Mouse (Mus musculus) embryonic facial prominence, embryonic 11.5 days (tissue): ENCODE measurements around the gene Ramp1. TPM values are rescaled to one million over a fixed set of nuclear protein-coding genes. Genes with fewer than 3 reads are reported as not detected.
A peak's percentile ranks its signal among the peaks of the same experiment; 100 is the strongest.

Source experiments
- ATAC-seq: fragments of 200-750 bp; cut with Nextera tagmentation; replicated peaks from 2 replicates; pipeline ENCODE4 v1.8.0; 2017; ENCODE audit warnings: low read depth; ENCODE audit not compliant: insufficient number of reproducible peaks, low FRiP score, low TSS enrichment
- DNase-seq: peaks from one replicate; pipeline ENCODE4 v3.0.0-alpha.2; 2015; ENCODE audit warnings: low spot score
- H3K27ac ChIP-seq: fragments of 300-500 bp; sonication (generic); replicated peaks from 2 replicates; pipeline ENCODE4 v1.5.1; 2014; ENCODE audit warnings: mild to moderate bottlenecking, low read depth, low read length, control low read depth
- H3K27me3 ChIP-seq: fragments of 300-500 bp; sonication (generic); 2 replicates; pipeline ENCODE4 v1.6.1; 2014; ENCODE audit warnings: mild to moderate bottlenecking, low read length, moderate library complexity, mixed read lengths; ENCODE audit not compliant: control insufficient read depth, insufficient read depth
- H3K36me3 ChIP-seq: fragments of 300-500 bp; sonication (generic); replicated peaks from 2 replicates; pipeline ENCODE4 v1.6.1; 2014; ENCODE audit warnings: low read depth, mild to moderate bottlenecking, low read length, moderate library complexity, mixed read lengths; ENCODE audit not compliant: control insufficient read depth, insufficient read depth
- H3K4me1 ChIP-seq: fragments of 300-500 bp; sonication (generic); 2 replicates; pipeline ENCODE4 v1.6.1; 2014; ENCODE audit warnings: low read length, mixed read lengths; ENCODE audit not compliant: control insufficient read depth, insufficient read depth
- H3K4me2 ChIP-seq: fragments of 300-500 bp; sonication (generic); 2 replicates; pipeline ENCODE4 v1.6.1; 2014; ENCODE audit warnings: low read depth, mild to moderate bottlenecking, control low read depth, low read length, moderate library complexity
- H3K4me3 ChIP-seq: fragments of 300-500 bp; sonication (generic); 2 replicates; pipeline ENCODE4 v1.5.1; 2014; ENCODE audit warnings: low read depth, low read length, control low read depth
- H3K9ac ChIP-seq: fragments of 300-500 bp; sonication (generic); replicated peaks from 2 replicates; pipeline ENCODE4 v1.6.1; 2014; ENCODE audit warnings: mild to moderate bottlenecking, control low read depth, low read length
- H3K9me3 ChIP-seq: fragments of 300-500 bp; sonication (generic); replicated peaks from 2 replicates; pipeline ENCODE4 v1.6.1; 2016; ENCODE audit warnings: mild to moderate bottlenecking, low read length, inconsistent platforms, mixed read lengths; ENCODE audit not compliant: control insufficient read depth
- WGBS: fragments of 180-500 bp; shearing (Covaris S2); extraction: QIAGEN DNeasy Blood & Tissue Kit; methylation state at CpG from one replicate; pipeline ENCODE4 v1.1.7; 2014; 5-methylcytosine and 5-hydroxymethylcytosine counted together
- polyA plus RNA-seq: library from polyadenylated mRNA; unstranded; fragments of >200 nt; fragmentation: Nextera tagmentation; extraction: Ambion mirVana; gene quantifications from 2 replicates; pipeline ENCODE4 v1.2.1, GENCODE M21; 2014

Gene Ramp1
- polyA plus RNA-seq, 1 experiment from 2014 or later: 0.41 TPM

GRCm38 (mm10) chr1:91248242-91248641, 68.6 kb downstream of the Ramp1 start:
- Histone ChIP-seq H3K9ac (no peak overlapping the region), H3K36me3 (no peaks in the 10 kb centered on the region), H3K4me1 (peaks cover 5% of the 10 kb centered on the region; the same call in 1 of the 2 replicates), H3K4me2 (no peak overlapping the region), H3K27ac (no peak overlapping the region), H3K27me3 (no peaks in the 10 kb centered on the region), H3K9me3 (no peaks in the 10 kb centered on the region), H3K4me3 (no peak overlapping the region)
- ATAC-seq (no peak), DNase-seq (no peak)
- WGBS: 92% methylated on average over 5 of the region's 5 CpGs

DNA sequence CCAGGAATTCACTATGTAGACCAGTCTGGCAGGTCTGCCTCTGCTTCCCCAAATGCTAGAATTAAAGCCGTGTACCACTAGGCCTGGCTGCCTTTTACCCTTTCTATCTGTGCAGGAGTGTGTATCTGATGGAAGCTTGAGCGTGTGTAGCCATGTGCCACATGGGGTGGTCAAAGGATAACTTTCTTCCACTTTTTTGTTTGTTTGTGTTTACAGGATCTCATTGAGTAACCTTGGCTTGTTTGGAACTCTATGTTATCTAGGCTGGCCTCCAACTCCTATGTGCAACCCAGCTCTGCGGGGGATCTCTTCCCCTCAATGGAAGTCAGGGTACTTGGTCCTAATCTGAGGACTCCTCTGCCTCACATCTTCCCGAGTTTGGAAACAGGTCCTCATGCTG, 69.3 kb downstream of the Ramp1 start:
- Histone ChIP-seq H3K4me1 (peaks cover 5% of the 10 kb centered on the region; the same call in 1 of the 2 replicates), H3K4me3 (peak overlapping the region; percentile 93), H3K9ac (no peak overlapping the region), H3K27ac (no peak overlapping the region), H3K4me2 (peak overlapping the region; percentile 76), H3K9me3 (no peaks in the 10 kb centered on the region), H3K36me3 (no peaks in the 10 kb centered on the region), H3K27me3 (no peaks in the 10 kb centered on the region)
- ATAC-seq (no peak), DNase-seq (no peak)
- 47% methylated on average over 4 of the region's 4 CpGs for WGBS

GRCm38 (mm10) chr1:91249564-91250414, 70.2 kb downstream of the Ramp1 start, which contains the start of gene Ube2f:
TSS of gene Ube2f (plus strand) at chr1:91250304.
- H3K4me2 ChIP-seq: peak within 1 kb of the TSS; percentile 81
- peak within 1 kb of the TSS; percentile 93 for H3K4me3 ChIP-seq
- no peaks in the 10 kb centered on the region for H3K9me3 ChIP-seq
- peak within 1 kb of the TSS; percentile 59; the same call in 1 of the 2 replicates for H3K27ac ChIP-seq
- peaks cover 5% of the 10 kb centered on the region; the same call in 1 of the 2 replicates for H3K4me1 ChIP-seq
- no peaks in the 10 kb centered on the region for H3K27me3 ChIP-seq
- H3K36me3 ChIP-seq: no peaks in the 10 kb centered on the region
- H3K9ac ChIP-seq: peak within 1 kb of the TSS; percentile 80
- ATAC-seq: peak; percentile 99
- WGBS: under 1% methylated on average over 43 of the region's 43 CpGs
- DNase-seq: peak; percentile 98

GRCm38 (mm10) chr1:91250415-91251147, 71.0 kb downstream of the Ramp1 start:
- ATAC-seq: no peak; the same call in 1 of the 2 replicates
- Histone ChIP-seq H3K4me1 (peaks cover 5% of the 10 kb centered on the region; the same call in 1 of the 2 replicates), H3K27ac (peak overlapping the region; percentile 52; the same call in 1 of the 2 replicates), H3K9me3 (no peaks in the 10 kb centered on the region), H3K36me3 (no peaks in the 10 kb centered on the region), H3K9ac (peak overlapping the region; percentile 80), H3K4me2 (peak overlapping the region; percentile 81), H3K27me3 (no peaks in the 10 kb centered on the region), H3K4me3 (peak overlapping the region; percentile 93)
- peak; percentile 8 for DNase-seq
- under 1% methylated on average over 50 of the region's 70 CpGs for WGBS

GRCm38 (mm10) chr1:91251148-91251650, 71.6 kb downstream of the Ramp1 start:
- Histone ChIP-seq H3K9ac (peak overlapping the region; percentile 80), H3K9me3 (no peaks in the 10 kb centered on the region), H3K27me3 (no peaks in the 10 kb centered on the region), H3K4me3 (peak overlapping the region; percentile 93), H3K27ac (no peak overlapping the region), H3K36me3 (no peaks in the 10 kb centered on the region), H3K4me2 (peak overlapping the region; percentile 81), H3K4me1 (peaks cover 5% of the 10 kb centered on the region; the same call in 1 of the 2 replicates)
- ATAC-seq (no peak), DNase-seq (no peak)
- WGBS: 50% methylated on average over 5 of the region's 5 CpGs

DNA sequence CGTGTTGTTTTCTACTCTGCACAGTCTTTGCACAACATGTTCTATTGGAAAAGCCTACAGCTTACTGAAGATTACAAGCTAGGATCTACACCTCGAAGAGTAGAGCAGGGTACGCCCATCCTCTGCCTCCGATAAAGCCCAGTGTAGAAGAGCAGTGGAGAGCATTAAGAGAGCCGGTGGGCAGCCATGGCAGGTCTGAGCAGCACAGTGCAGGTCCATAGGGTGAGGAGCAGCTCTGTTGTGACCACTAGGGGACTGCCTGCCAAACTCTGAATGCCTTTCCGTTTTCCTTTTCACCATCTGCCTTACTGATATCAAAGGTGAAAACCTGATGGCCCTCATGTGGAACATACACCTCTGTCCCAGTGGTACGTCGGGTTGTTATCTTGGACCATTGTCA, 72.3 kb downstream of the Ramp1 start:
- peaks cover 5% of the 10 kb centered on the region; the same call in 1 of the 2 replicates for H3K4me1 ChIP-seq
- H3K36me3 ChIP-seq: no peaks in the 10 kb centered on the region
- no peaks in the 10 kb centered on the region for H3K27me3 ChIP-seq
- no peak for ATAC-seq
- H3K9ac ChIP-seq: no peak overlapping the region
- no peak overlapping the region for H3K4me3 ChIP-seq
- 64% methylated on average over 8 of the region's 8 CpGs for WGBS
- H3K27ac ChIP-seq: no peak overlapping the region
- peak; percentile 17 for DNase-seq
- no peaks in the 10 kb centered on the region for H3K9me3 ChIP-seq
- no peak overlapping the region for H3K4me2 ChIP-seq

DNA sequence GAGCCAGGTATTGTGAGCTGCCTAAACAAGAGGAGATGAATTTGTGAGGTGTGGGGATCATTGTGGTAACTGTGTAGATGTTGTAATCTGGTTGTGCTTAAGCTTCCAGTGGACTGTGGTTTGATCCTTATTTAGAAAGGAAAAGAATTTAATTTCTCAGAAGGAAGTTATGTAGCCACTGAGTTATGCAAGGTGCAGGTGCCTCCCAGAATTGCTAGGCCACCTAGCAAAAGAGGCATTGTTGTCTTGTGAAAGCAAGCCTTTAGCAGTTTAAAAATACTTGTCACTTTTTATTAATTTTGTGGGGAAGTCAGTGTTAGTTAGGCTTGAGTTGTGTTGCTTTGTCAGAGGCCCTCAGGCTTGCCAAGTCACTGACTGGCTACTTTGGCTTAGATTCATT, 78.3 kb downstream of the Ramp1 start:
- no peak overlapping the region for H3K27ac ChIP-seq
- H3K36me3 ChIP-seq: no peaks in the 10 kb centered on the region
- H3K27me3 ChIP-seq: no peaks in the 10 kb centered on the region
- no peak for ATAC-seq
- H3K9me3 ChIP-seq: no peaks in the 10 kb centered on the region
- H3K4me1 ChIP-seq: no peaks in the 10 kb centered on the region
- H3K9ac ChIP-seq: no peak overlapping the region
- H3K4me2 ChIP-seq: no peak overlapping the region
- H3K4me3 ChIP-seq: no peak overlapping the region
- no peak for DNase-seq
